Mouse (Mus musculus) gastrocnemius, postnatal 4 days (tissue): ENCODE data around the gene Olfr494. TPM values are rescaled to one million over a fixed set of nuclear protein-coding genes. Genes with fewer than 3 reads are reported as not detected.

ENCODE experiments used
- DNase-seq, 2 experiments: peaks; one replicate each; pipeline ENCODE4 v3.0.0; 2021 to 2022; ENCODE audit warnings: low spot score in 2 of 2, mixed read lengths in 2 of 2
- long read RNA-seq, 2 experiments: library from polyadenylated mRNA; stranded (forward); transcript quantifications; one replicate each; pipeline ENCODE4 v2.0.0; 2021
- total RNA-seq, 2 experiments: library from RNA; stranded (reverse); gene quantifications; 2 replicates each; pipeline ENCODE4 v1.2.3; 2021

Gene Olfr494
- not detected for total RNA-seq
- long read RNA-seq, experiment 1, result 0 reads
- long read RNA-seq, experiment 2, result 0 reads

GRCm38 (mm10) chr7:108365035-108365434 lies at the start of gene Olfr494:
Olfr494 (plus strand) TSS chr7:108365335.
- no peak for DNase-seq

- DNase-seq, result no peak
Measured at GRCm38 (mm10) chr7:108323574-108323973, 41.6 kb upstream of the Olfr494 start, which contains the start of gene Olfr492. Olfr492 (minus strand) TSS chr7:108323674.

- no peak for DNase-seq
Measured at GRCm38 (mm10) chr7:108346879-108347278, 18.3 kb upstream of the Olfr494 start, which contains the start of gene Olfr493. Olfr493 (minus strand) TSS chr7:108346979.

- no peak for DNase-seq
Measured at GRCm38 (mm10) chr7:108392867-108393266, 27.7 kb downstream of the Olfr494 start, which contains the start of gene Olfr495. Olfr495 (plus strand) TSS chr7:108393167.

Other genes with a start within 250 kb of the Olfr494 start
- gene Olfr484, start 237.9 kb upstream of the Olfr494 start, total RNA-seq, result not detected
- not detected for gene Olfr485, start 205.5 kb upstream of the Olfr494 start, total RNA-seq
- gene Olfr486, start 192.6 kb upstream of the Olfr494 start, total RNA-seq, result not detected
- not detected for gene Olfr487, start 150.7 kb upstream of the Olfr494 start, total RNA-seq
- gene Olfr488, start 107.0 kb upstream of the Olfr494 start, total RNA-seq, result not detected
- gene Olfr490, start 76.4 kb upstream of the Olfr494 start, total RNA-seq, result not detected
- not detected for gene Olfr491, start 51.9 kb upstream of the Olfr494 start, total RNA-seq
- not detected for gene Olfr492, start 41.7 kb upstream of the Olfr494 start, total RNA-seq
- not detected for gene Olfr493, start 18.4 kb upstream of the Olfr494 start, total RNA-seq
- gene Olfr495, start 27.8 kb downstream of the Olfr494 start, total RNA-seq, result not detected
- gene Olfr497, start 55.1 kb downstream of the Olfr494 start, total RNA-seq, result not detected
- gene Olfr498, start 100.0 kb downstream of the Olfr494 start, total RNA-seq, result not detected
- gene Olfr502, start 159.7 kb downstream of the Olfr494 start, total RNA-seq, result not detected
- gene Olfr503, start 179.2 kb downstream of the Olfr494 start, total RNA-seq, result not detected
- not detected for gene Olfr504, start 200.5 kb downstream of the Olfr494 start, total RNA-seq
- gene Olfr506, start 245.5 kb downstream of the Olfr494 start, total RNA-seq, result not detected